Mouse (Mus musculus) cerebellum, adult (tissue): Measurements from ENCODE around the gene Msto1.
"Not testable (repeated sequence)": the region's sequence is repeated elsewhere in the genome, so short reads cannot be mapped to it uniquely, and the experiment has no call there.

Experiments used
- ATAC-seq: cut with Nextera tagmentation; 2 replicates; pipeline ENCODE4 v1.9.2; 2017; ENCODE audit warnings: mild to moderate bottlenecking, moderate library complexity, mixed read lengths; ENCODE audit not compliant: insufficient number of reproducible peaks, low FRiP score, low TSS enrichment

Msto1 gene

DNA sequence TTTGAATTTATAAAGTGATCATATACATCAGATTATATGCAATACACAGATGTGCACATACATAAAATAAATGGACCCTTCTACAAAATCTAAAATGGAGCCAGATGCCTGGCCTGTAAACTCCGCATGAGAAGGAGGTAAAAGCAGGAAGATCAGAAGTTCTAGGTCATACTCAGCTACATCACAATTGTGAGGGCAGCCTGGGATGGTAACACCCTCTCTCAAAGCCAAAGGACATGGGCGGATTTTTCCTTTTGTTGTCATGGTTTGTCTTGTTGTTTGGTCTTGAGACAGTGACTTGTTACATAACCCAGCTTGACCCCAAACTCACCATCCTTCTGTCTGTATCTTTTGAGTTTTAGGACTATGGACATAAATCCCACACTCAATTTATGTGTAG lies 8.1 kb downstream of the Msto1 start:
- ATAC-seq: no peak

DNA sequence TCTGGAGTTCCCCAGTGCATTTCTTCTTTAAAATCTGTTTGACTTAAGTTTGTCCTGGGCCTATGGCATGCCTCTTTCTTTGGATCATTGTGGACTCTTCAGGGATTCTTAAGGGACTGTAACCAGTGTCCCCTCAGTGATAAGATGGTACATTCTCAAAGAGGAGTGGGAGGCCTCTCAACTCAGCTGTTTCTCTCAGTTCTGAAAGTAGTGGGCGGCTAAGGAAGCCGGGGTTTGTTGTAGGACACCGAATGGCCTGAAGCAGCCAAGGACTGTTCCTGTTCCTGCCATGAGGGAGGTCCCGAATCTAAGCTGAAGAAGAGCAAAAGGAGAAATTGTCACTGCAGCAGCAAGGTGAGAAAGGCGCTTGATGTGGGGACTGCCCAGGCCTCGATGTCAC lies 8.6 kb downstream of the Msto1 start:
- no peak for ATAC-seq

DNA sequence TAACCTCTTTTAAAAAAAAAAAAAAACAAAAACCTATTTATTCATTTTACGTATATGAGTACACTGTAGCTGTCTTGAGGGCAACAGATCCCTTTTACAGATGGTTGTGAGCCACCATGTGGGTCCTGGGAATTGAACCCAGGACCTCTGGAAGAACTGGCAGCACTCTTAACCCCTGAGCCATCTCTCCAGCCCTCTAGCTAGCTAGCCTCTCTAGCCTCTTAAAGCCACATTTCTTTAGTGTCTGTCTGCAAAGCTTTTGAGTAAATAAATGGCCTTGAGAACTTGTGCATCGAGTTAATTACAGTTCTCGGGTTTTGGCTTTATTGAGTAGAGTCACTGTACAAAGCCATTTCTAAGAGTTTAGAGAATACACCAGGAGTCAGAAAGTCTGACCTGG lies 9.0 kb downstream of the Msto1 start:
- no peak for ATAC-seq

DNA sequence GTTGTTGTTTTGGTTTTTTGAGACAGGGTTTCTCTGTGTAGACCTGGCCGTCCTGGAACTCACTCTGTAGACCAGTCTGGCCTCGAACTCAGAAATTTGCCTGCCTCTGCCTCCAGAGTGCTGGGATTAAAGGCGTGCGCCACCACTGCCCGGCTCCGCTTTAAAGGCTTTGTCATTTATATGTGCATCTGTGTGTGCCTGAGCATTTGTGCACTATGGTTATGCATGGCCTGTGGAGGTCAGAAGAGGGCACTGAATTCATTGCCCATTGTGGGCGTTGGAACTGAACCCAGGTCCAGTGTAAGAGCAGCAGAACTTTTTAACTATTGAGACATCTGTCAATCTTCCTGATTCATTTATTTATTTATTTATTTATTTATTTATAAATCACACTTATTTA lies 20.8 kb downstream of the Msto1 start:
- ATAC-seq: not testable (repeated sequence)

DNA sequence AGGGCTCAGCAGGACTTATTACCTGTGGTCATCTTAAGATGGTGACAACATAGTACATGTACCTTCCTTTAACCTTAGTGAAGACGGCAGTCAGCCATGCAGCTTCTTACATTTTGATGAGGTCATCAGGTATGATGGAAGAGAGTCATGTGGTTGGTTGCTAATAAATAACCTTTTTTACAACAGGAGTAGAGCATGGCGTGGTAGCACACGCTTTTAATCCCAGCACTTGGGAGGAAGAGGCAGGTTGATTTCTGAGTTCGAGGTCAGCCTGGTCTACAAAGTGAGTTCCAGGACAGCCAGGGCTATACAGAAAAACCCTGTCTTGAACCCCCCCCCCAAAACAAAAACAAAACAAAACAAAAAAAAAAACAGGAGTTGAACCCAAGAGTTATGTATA lies 31.3 kb downstream of the Msto1 start:
- ATAC-seq: not testable (repeated sequence)

DNA sequence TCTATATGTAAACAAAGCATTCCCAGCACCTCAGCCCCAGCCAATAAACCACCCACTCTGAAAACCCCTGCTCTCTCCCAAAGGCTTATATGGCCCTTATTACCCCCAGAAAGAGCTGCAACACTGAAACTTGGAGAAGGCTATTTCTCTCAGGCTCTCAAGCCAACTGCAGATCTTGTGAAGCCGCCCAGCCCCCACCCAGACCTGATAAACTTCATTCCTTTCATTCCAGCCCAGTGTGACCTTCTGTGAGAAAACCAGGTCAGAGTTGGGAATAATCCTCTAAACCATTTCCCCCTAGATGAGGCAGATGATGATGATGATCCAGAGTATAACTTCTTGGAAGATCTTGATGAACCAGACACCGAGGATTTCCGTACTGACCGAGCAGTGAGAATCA lies 45.4 kb downstream of the Msto1 start:
- ATAC-seq: not testable (repeated sequence)

DNA sequence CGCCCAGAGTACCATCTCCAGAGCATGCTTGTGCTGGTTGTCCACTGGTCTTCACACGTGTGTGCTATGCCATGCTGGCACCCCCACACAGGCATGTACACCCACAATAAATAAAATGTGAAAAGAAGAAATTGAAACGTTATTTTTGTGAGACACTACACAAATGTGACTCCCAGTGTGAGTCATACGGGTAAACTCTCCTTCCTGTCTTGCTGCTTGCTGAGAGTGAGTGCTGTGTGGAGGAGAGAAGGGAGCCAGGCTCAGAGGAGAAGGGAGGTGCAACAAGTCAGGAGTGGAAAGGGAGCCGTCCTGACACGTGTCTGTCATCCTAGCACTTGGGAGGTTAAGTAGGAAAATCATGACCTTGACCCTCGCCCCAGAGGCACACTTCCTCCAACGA lies 46.6 kb downstream of the Msto1 start:
- not testable (repeated sequence) for ATAC-seq

DNA sequence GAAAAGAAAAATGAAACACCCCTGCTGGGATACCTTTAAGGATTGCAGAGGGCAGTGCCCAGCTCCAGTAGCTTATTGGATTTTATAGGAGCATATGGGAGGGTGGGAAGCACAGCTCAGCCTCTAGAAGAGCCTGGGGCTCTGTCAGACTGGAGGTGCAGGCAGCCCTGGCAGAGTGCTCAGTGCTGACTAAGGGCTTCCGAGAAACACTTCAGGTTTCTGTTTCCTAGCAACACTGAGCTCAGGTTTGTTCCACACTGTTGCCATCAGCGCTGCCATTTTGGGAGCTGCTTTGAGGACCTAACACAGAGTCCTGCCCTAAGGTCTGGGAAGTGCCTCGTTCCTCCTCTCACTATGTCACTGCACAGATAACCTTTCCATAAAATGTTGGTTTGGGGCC lies 47.1 kb downstream of the Msto1 start:
- not testable (repeated sequence) for ATAC-seq

DNA sequence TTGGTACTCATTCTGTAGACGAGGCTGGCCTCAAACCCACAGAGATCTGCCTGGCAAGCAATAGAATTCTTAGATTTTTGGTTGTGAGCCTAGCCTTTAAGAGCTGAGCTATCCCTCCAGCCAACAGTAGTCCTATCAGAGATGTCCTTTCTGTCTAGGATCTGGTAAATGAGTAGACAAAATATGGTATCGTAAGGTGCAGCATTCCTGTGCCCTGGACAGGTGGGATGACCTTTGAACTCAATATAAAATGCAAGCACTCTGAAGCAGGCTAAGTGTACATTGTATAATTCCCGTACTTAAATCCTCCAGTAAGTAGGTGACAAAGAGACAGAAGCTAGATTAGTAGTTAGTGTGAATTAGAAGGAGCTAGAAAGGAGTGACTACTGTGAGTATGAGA lies 51.7 kb downstream of the Msto1 start:
- no peak for ATAC-seq

DNA sequence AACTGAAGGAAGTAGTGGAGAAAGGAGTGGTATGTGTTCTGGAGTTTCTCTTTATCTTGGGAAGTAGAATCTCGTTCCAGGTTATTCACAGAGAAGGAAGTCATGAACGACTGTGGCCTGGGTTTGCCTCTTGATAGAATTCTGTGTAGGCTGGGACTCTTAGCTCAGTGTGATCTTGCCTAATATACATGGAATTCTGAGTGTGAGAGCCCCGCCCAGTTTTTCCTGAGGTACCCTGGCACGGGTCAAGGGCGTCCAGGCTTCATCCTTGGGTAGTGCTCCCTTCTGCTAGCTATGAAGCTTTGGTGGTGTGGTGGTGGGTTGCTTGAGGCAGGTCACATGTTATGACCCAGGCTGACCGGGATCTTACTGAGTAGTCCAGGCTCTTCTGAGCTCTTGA lies 58.0 kb downstream of the Msto1 start:
- ATAC-seq: no peak
